Comparison of ENCODE assay signal across 31 mouse cellular contexts in the genomic region with DNA sequence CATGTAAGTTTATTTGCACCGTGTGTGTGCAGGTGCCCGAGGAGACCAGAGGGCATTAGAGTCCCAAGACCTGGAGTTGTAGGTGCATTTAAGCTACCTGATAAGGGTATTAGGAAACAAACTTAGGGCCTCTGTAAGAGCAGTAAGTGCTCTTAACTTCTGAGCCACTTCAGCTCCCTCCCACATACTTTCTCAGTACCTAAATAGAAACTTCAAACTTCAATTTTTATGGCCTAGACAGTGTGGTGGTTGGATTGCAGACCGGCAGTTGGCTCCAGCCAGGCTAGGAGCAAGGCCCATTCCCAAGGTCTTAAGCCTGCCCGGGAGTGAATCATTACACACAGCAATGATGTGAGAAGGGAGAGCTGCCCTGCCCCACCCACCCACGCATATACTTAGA.
A peak's percentile ranks its signal among the peaks of the same experiment; 100 is the strongest.
DNase-seq lines count a peak whose midpoint lies in the region; ATAC-seq and TF ChIP-seq lines count a peak whose summit lies in the region.
"Had no signal": no experiment of that assay in that cellular context is flagged by ENCODE, and none has a peak within 500 bp of the region (broad histone marks: within the 10 kb centered on the region; RNA-seq: fewer than 3 reads in every experiment).

No protein-coding gene starts in this region.

- no peak for TF ChIP-seq CTCF in lung, adult 2 months (IDR thresholded peaks at IDR 0.05; ENCODE audit: insufficient read depth, low read length)

- no peak for TF ChIP-seq POLR2A in lung, adult 2 months (IDR thresholded peaks at IDR 0.05; ENCODE audit: borderline replicate concordance, extremely low read depth, low read depth, low read length)

- ATAC-seq in heart, embryonic 12.5 days (ENCODE audit: insufficient number of reproducible peaks, low FRiP score): no peak
- ATAC-seq in lung, embryonic 16.5 days (ENCODE audit: low read depth): peak; percentile 92
- ATAC-seq: liver, postnatal 0 days had no signal

- no peaks in the 10 kb centered on the region for H3K4me1 ChIP-seq in heart, embryonic 12.5 days (replicated peaks)
- H3K4me1 ChIP-seq in lung, adult 2 months (ENCODE audit: control insufficient read depth, insufficient read depth, low read length): no peaks in the 10 kb centered on the region; the same call in 1 of the 2 replicates
- H3K4me1 ChIP-seq in lung, embryonic 16.5 days (replicated peaks; ENCODE audit: control insufficient read depth, insufficient read depth, low read length): 0 out of 2 replicates have a peak, but pooled peaks cover 3% of the 10 kb centered on the region
- H3K4me1 ChIP-seq: embryonic facial prominence, embryonic 13.5 days; forebrain, embryonic 12.5 days; heart, embryonic 15.5 days; hindbrain, embryonic 13.5 days; limb, embryonic 12.5 days; megakaryocyte, embryonic 14.5 days; neural tube, embryonic 13.5 days had no signal

- H3K9ac ChIP-seq in heart, embryonic 12.5 days: no peak overlapping the region
- no peak overlapping the region for H3K9ac ChIP-seq in lung, embryonic 16.5 days (ENCODE audit: low read length)
- H3K9ac ChIP-seq: embryonic facial prominence, embryonic 13.5 days; forebrain, embryonic 12.5 days; heart, embryonic 15.5 days; hindbrain, embryonic 13.5 days; limb, embryonic 12.5 days; liver, postnatal 0 days; neural tube, embryonic 13.5 days had no signal

- H3K36me3 ChIP-seq in heart, embryonic 12.5 days: no peaks in the 10 kb centered on the region
- no peaks in the 10 kb centered on the region for H3K36me3 ChIP-seq in lung, embryonic 16.5 days (ENCODE audit: control insufficient read depth, insufficient read depth, low read length)
- H3K36me3 ChIP-seq: embryonic facial prominence, embryonic 13.5 days; forebrain, embryonic 12.5 days; G1E; heart, embryonic 15.5 days; hindbrain, embryonic 13.5 days; limb, embryonic 12.5 days; neural tube, embryonic 13.5 days had no signal

- H3K27me3 ChIP-seq in heart, embryonic 12.5 days (replicated peaks): no peaks in the 10 kb centered on the region
- no peaks in the 10 kb centered on the region for H3K27me3 ChIP-seq in lung, embryonic 16.5 days (ENCODE audit: control insufficient read depth, insufficient read depth, low read depth, low read length)
- H3K27me3 ChIP-seq: embryonic facial prominence, embryonic 13.5 days; forebrain, embryonic 12.5 days; heart, embryonic 15.5 days; hindbrain, embryonic 13.5 days; limb, embryonic 12.5 days; megakaryocyte, embryonic 14.5 days; neural tube, embryonic 13.5 days had no signal

- H3K4me2 ChIP-seq in heart, embryonic 12.5 days: no peak overlapping the region
- no peak overlapping the region for H3K4me2 ChIP-seq in lung, embryonic 16.5 days (ENCODE audit: low read depth, low read length)
- H3K4me2 ChIP-seq: embryonic facial prominence, embryonic 13.5 days; forebrain, embryonic 12.5 days; heart, embryonic 15.5 days; hindbrain, embryonic 13.5 days; limb, embryonic 12.5 days; liver, embryonic 11.5 days; neural tube, embryonic 13.5 days had no signal

- 59% methylated on average over 5 of the region's 5 CpGs for WGBS in heart, embryonic 12.5 days
- WGBS in lung, adult 2 months: 60% methylated on average over 5 of the region's 5 CpGs
- WGBS in lung, embryonic 16.5 days: 49% methylated on average over 5 of the region's 5 CpGs

- no peak overlapping the region for H3K27ac ChIP-seq in heart, embryonic 12.5 days (ENCODE audit: poor library complexity, severe bottlenecking)
- no peak overlapping the region; the same call in 1 of the 2 replicates for H3K27ac ChIP-seq in lung, embryonic 16.5 days (ENCODE audit: low read length)
- H3K27ac ChIP-seq: embryonic facial prominence, embryonic 13.5 days; forebrain, embryonic 12.5 days; heart, embryonic 15.5 days; hindbrain, embryonic 13.5 days; layer of hippocampus, adult 2 months; limb, embryonic 12.5 days; neural tube, embryonic 13.5 days had no signal

- no peaks in the 10 kb centered on the region for H3K9me3 ChIP-seq in heart, embryonic 12.5 days (replicated peaks)
- no peaks in the 10 kb centered on the region for H3K9me3 ChIP-seq in lung, embryonic 16.5 days (ENCODE audit: control insufficient read depth, low read length)
- H3K9me3 ChIP-seq: embryonic facial prominence, embryonic 13.5 days; forebrain, embryonic 12.5 days; heart, embryonic 15.5 days; hindbrain, embryonic 13.5 days; limb, embryonic 12.5 days; neural tube, embryonic 13.5 days had no signal

- no peak overlapping the region for H3K4me3 ChIP-seq in heart, embryonic 12.5 days
- H3K4me3 ChIP-seq in lung, adult 2 months (replicated peaks; ENCODE audit: extremely low read depth, low read depth, low read length): no peak overlapping the region
- H3K4me3 ChIP-seq in lung, embryonic 16.5 days (ENCODE audit: low read length): no peak overlapping the region
- H3K4me3 ChIP-seq: embryonic facial prominence, embryonic 13.5 days; erythroblast, embryonic 14.5 days; forebrain, embryonic 12.5 days; heart, embryonic 15.5 days; hindbrain, embryonic 13.5 days; layer of hippocampus, adult 2 months; limb, embryonic 12.5 days; myocyte; neural tube, embryonic 13.5 days had no signal

- DNase-seq in heart, adult 11 months: peak; percentile 17
- peak; percentile 4 to 32 for DNase-seq in lung, adult 18-20 months
- DNase-seq in lung, adult 2 months: no peak
- no peak for DNase-seq in urinary bladder, postnatal 36 days (ENCODE audit: low spot score in 2 of 2)
- no peak for DNase-seq in gastrocnemius, postnatal 25 days
- DNase-seq: cerebellum, adult 8-10 months; cerebellum, postnatal 36 days; embryo, embryonic 11 days; gastrocnemius, postnatal 36 days; heart, postnatal 36 days; kidney, postnatal 10 days; liver, postnatal 0 days; midbrain, embryonic 14.5 days; retina, postnatal 1 day; right cerebral cortex, postnatal 25 days; spleen, adult 18-20 months; thymus, postnatal 14 days had no signal

Comparison
In these comparisons a context has a peak if more than half of its experiments do, and no peak if none do; other contexts are left out.
1. DNase-seq: peak in heart, adult 11 months (single experiment) and lung, adult 18-20 months (2 of 2); none in lung, adult 2 months (single experiment), urinary bladder, postnatal 36 days (0 of 2) and gastrocnemius, postnatal 25 days (single experiment).